9 mouse cellular contexts compared by ENCODE assay signal in genomic region chr13:49270500-49270899, GRCm38 (mm10).
"Had no signal": no experiment of that assay in that cellular context is flagged by ENCODE, and none has a peak within 500 bp of the region (broad histone marks: within the 10 kb centered on the region; RNA-seq: fewer than 3 reads in every experiment).

No protein-coding gene starts in this region.

- H3K4me1 ChIP-seq: lung, embryonic 15.5 days; midbrain, embryonic 13.5 days had no signal

- H3K4me3 ChIP-seq: kidney, embryonic 15.5 days; limb, embryonic 10.5 days; liver, embryonic 12.5 days; lung, embryonic 15.5 days; midbrain, embryonic 13.5 days had no signal

- H3K9ac ChIP-seq: kidney, embryonic 15.5 days; liver, embryonic 12.5 days; lung, embryonic 15.5 days; midbrain, embryonic 13.5 days had no signal

- H3K9me3 ChIP-seq: kidney, embryonic 15.5 days; limb, embryonic 10.5 days; liver, embryonic 12.5 days; lung, embryonic 15.5 days; midbrain, embryonic 13.5 days had no signal

- H3K27me3 ChIP-seq: kidney, embryonic 15.5 days; liver, embryonic 12.5 days; lung, embryonic 15.5 days; midbrain, embryonic 13.5 days had no signal

- DNase-seq: kidney, postnatal 14 days; lung, postnatal 14 days; right cerebral cortex, postnatal 25 days; thymus, postnatal 4 days had no signal

- ATAC-seq: liver, embryonic 12.5 days; midbrain, embryonic 13.5 days had no signal

- H3K4me2 ChIP-seq: kidney, embryonic 15.5 days; liver, embryonic 12.5 days; lung, embryonic 15.5 days; midbrain, embryonic 13.5 days had no signal

- H3K36me3 ChIP-seq: kidney, embryonic 15.5 days; limb, embryonic 10.5 days; liver, embryonic 12.5 days; lung, embryonic 15.5 days; midbrain, embryonic 13.5 days had no signal

- H3K27ac ChIP-seq: kidney, embryonic 15.5 days; limb, embryonic 10.5 days; liver, embryonic 12.5 days; lung, embryonic 15.5 days; midbrain, embryonic 13.5 days had no signal
